In the genomic region with DNA sequence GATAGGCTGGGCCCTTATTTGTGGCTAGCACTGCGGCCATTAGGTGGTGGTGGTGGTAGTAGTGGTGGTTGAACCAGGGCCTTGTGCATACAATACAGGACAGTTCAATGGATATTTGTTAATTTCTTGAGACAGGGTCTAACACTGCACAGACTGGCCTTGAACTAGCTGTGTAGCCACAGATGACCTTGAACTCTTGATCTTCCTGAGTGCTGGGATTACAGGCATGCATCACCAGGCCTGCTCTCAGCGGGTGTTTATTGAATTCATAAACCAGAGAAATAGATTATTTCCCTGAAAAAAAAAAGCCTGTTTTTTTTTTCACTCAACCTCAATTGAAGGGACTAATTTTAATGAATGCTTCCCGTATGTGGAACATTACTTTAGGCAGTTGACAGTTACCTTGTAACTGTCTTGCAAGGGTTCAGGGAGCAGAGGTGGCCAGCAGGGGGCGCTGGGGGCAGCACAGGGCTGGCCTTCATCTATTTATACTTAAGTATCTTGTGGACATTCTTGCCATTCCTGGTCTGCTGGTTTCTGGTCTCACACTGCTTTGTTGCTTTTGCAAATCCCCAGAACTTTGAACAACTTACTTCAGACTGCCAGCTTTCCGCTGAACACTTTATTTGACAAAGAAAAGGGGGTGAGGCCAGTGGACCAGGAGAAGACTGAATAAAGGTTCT, we compare ENCODE assay signal across 9 mouse cellular contexts. TPM values are rescaled to one million over a fixed set of nuclear protein-coding genes. Genes with fewer than 3 reads are reported as not detected.
A peak's percentile ranks its signal among the peaks of the same experiment; 100 is the strongest.
DNase-seq lines count a peak whose midpoint lies in the region; ATAC-seq and TF ChIP-seq lines count a peak whose summit lies in the region.
"Had no signal": no experiment of that assay in that cellular context is flagged by ENCODE, and none has a peak within 500 bp of the region (broad histone marks: within the 10 kb centered on the region; RNA-seq: fewer than 3 reads in every experiment).

No protein-coding gene starts in this region.

- intact Hi-C loops in left cerebral cortex, adult 2 months (cut with DNase I) = loop anchor here (1.0 kb wide), 1 partner anchor 246 kb away; no protein-coding TSS in a partner anchor

- H3K27me3 ChIP-seq in heart, postnatal 0 days (ENCODE audit: control insufficient read depth, insufficient read depth, low read length) = 0 out of 2 replicates have a peak, but pooled peaks cover 3% of the 10 kb centered on the region

- H3K4me3 ChIP-seq in heart, postnatal 0 days (ENCODE audit: low read depth, low read length) = no peak overlapping the region
- no peak overlapping the region for H3K4me3 ChIP-seq in left cerebral cortex, adult 2 months
- H3K4me3 ChIP-seq: midbrain, embryonic 12.5 days had no signal

- no peaks in the 10 kb centered on the region for H3K9me3 ChIP-seq in heart, postnatal 0 days (replicated peaks; ENCODE audit: control insufficient read depth, low read length)
- H3K9me3 ChIP-seq: midbrain, embryonic 12.5 days had no signal

- peak overlapping the region; percentile 54 for H3K27ac ChIP-seq in heart, postnatal 0 days (ENCODE audit: low read depth)
- H3K27ac ChIP-seq in left cerebral cortex, adult 2 months = no peak overlapping the region
- H3K27ac ChIP-seq: midbrain, embryonic 12.5 days had no signal

- no peak overlapping the region for H3K9ac ChIP-seq in heart, postnatal 0 days (replicated peaks; ENCODE audit: low read depth, low read length)
- H3K9ac ChIP-seq: midbrain, embryonic 12.5 days had no signal

- peaks cover 6% of the 10 kb centered on the region; the same call in 1 of the 2 replicates for H3K4me1 ChIP-seq in heart, postnatal 0 days (ENCODE audit: control insufficient read depth, insufficient read depth)

- DNase-seq in frontal cortex, postnatal 25 days (ENCODE audit: low spot score in 2 of 2) = peak; percentile 56 to 62
- DNase-seq in adrenal gland, adult (ENCODE audit: inconsistent age in 2 of 2, low spot score in 1 of 2) = peak; percentile 75 to 92
- peak; percentile 73 for DNase-seq in embryo, embryonic 10 days (ENCODE audit: low spot score)
- DNase-seq in heart, postnatal 0 days (ENCODE audit: low spot score) = peak; percentile 81
- peak in 1 of 2 experiments; percentile 64 for DNase-seq in left cerebral cortex, adult 2 months (ENCODE audit: extremely low spot score in 1 of 2, low spot score in 2 of 2)
- peak; percentile 28 to 51 for DNase-seq in natural killer cell, adult 2 months (ENCODE audit: low spot score in 2 of 2)
- DNase-seq in testis, postnatal 14 days (ENCODE audit: low spot score) = peak; percentile 62

- ATAC-seq in frontal cortex, adult (ENCODE audit: low TSS enrichment) = no peak
- ATAC-seq in heart, postnatal 0 days (ENCODE audit: insufficient read depth, low read depth) = peak; percentile 88

- no peak overlapping the region for H3K4me2 ChIP-seq in heart, postnatal 0 days (ENCODE audit: low read depth, low read length)
- H3K4me2 ChIP-seq: midbrain, embryonic 12.5 days had no signal

- TF ChIP-seq EP300 in heart, postnatal 0 days (IDR thresholded peaks at IDR 0.05; ENCODE audit: low read depth) = no peak

- no peaks in the 10 kb centered on the region for H3K36me3 ChIP-seq in heart, postnatal 0 days (replicated peaks; ENCODE audit: control insufficient read depth, insufficient read depth, low read length)
- H3K36me3 ChIP-seq: midbrain, embryonic 12.5 days had no signal

- peak; percentile 90 for TF ChIP-seq CTCF in heart, postnatal 0 days (IDR thresholded peaks at IDR 0.05; ENCODE audit: low read depth)
- peak; percentile 90 for TF ChIP-seq CTCF in left cerebral cortex, adult 2 months (IDR thresholded peaks at IDR 0.05)

- WGBS in heart, postnatal 0 days = 41% methylated on average over 5 of the region's 5 CpGs

RNA-seq across cellular contexts. Expression of a gene that starts 8.6 kb away (rescaled TPM):
- total RNA-seq in heart, postnatal 0 days (2014; rRNA removed; ENCODE audit: low replicate concordance) = 0.15 and 0.23 TPM in 2 replicates
- 0.18 and 0.19 TPM in 2 replicates for polyA plus RNA-seq in heart, postnatal 0 days (2015; fragmentation: Nextera tagmentation; extraction: Ambion mirVana)
- total RNA-seq in left cerebral cortex, adult 2 months (2021) = 10 to 100 TPM; 14.1 to 14.4 TPM

RNA-seq across cellular contexts. Expression of a gene that starts 53.0 kb away (rescaled TPM):
- 11.8 and 18.9 TPM in 2 replicates for total RNA-seq in heart, postnatal 0 days (2014; rRNA removed; ENCODE audit: low replicate concordance)
- polyA plus RNA-seq in heart, postnatal 0 days (2015; fragmentation: Nextera tagmentation; extraction: Ambion mirVana) = 11.4 and 12.9 TPM in 2 replicates
- total RNA-seq in left cerebral cortex, adult 2 months (2021) = 10 to 100 TPM; 24.3 to 29.6 TPM

Comparison
In these comparisons a context has a peak if more than half of its experiments do, and no peak if none do; other contexts are left out.
1. RNA of a gene that starts 8.6 kb away (total RNA-seq): 14.1 to 14.4 TPM in left cerebral cortex, adult 2 months; 0.15 to 0.23 TPM in heart, postnatal 0 days; every median in the first group is over 10 times any median in the second.